Mouse (Mus musculus): ENCODE measurements around the gene Capn8. TPM values are rescaled to one million over a fixed set of nuclear protein-coding genes. Genes with fewer than 3 reads are reported as not detected.

The Capn8 gene
- polyA plus RNA-seq (2012; rRNA removed; ENCODE audit: low replicate concordance) = 3.1 and 5.0 TPM in 2 replicates

GRCm38 (mm10) chr1:182564408-182565120, at the start of gene Capn8:
Gene Capn8 (plus strand): TSS chr1:182565007.

GRCm38 (mm10) chr1:182516758-182517676, 47.8 kb upstream of the Capn8 start, which contains the start of gene Capn2:
Gene Capn2 (minus strand): TSS chr1:182517608.

Other genes with a start within 250 kb of the Capn8 start
- gene Fbxo28, start 223.4 kb upstream of the Capn8 start, polyA plus RNA-seq (2012; rRNA removed; ENCODE audit: low replicate concordance) = 11.9 and 13.6 TPM in 2 replicates
- 24.5 and 28.1 TPM in 2 replicates for gene Trp53bp2, start 155.8 kb upstream of the Capn8 start, polyA plus RNA-seq (2012; rRNA removed; ENCODE audit: low replicate concordance)
- gene Capn2, start 47.4 kb upstream of the Capn8 start, polyA plus RNA-seq (2012; rRNA removed; ENCODE audit: low replicate concordance) = 46.5 and 52.8 TPM in 2 replicates
- gene Ccdc185, start 184.2 kb downstream of the Capn8 start, polyA plus RNA-seq (2012; rRNA removed; ENCODE audit: low replicate concordance) = not detected in 2 replicates
- gene Susd4, start 198.9 kb downstream of the Capn8 start, polyA plus RNA-seq (2012; rRNA removed; ENCODE audit: low replicate concordance) = 1.2 and 1.3 TPM in 2 replicates